Mouse (Mus musculus) lung, postnatal 0 days (tissue): ENCODE data around the gene Ahnak.

Source experiments
- CTCF ChIP-seq: IDR thresholded peaks from 2 replicates; pipeline ENCODE4 v1.5.1; 2016; ENCODE audit warnings: antibody characterized with exemption, mild to moderate bottlenecking
- EP300 ChIP-seq: IDR thresholded peaks from 2 replicates; pipeline ENCODE4 v1.6.1; 2016; ENCODE audit warnings: antibody characterized with exemption, mild to moderate bottlenecking, control low read depth

DNA sequence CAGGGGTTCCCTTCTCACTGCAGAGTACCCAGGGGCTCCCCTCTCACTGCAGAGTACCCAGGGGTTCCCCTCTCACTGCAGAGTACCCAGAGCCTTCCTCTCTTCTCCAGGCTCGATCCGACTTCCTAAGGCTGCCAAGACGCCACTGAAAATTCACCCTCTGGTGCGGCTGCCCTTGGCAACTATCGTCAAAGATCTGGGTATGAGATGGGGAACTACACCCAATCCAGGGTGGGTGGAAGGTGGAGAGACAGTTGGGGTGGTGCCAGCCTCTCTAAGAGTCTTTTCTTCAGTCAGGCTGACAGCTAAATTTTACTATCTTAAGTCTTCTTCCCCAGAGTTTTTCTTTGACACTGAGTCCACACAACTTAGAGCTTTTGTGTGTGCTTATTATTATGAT, 38.9 kb upstream of the Ahnak start:
- TF ChIP-seq CTCF = no peak
- no peak for TF ChIP-seq EP300
